Mouse (Mus musculus) intestine, embryonic 16.5 days (tissue): ENCODE data around the gene Dapk3. TPM values are rescaled to one million over a fixed set of nuclear protein-coding genes. Genes with fewer than 3 reads are reported as not detected.

Source experiments
- ATAC-seq: fragments of 200-750 bp; cut with Nextera tagmentation; 2 replicates; pipeline ENCODE4 v1.8.0; 2017; ENCODE audit warnings: moderate TSS enrichment, moderate library complexity
- H3K27ac ChIP-seq: fragments of 300-500 bp; sonication (generic); 2 replicates; pipeline ENCODE4 v1.5.1; 2014; ENCODE audit warnings: mild to moderate bottlenecking, low read length
- H3K27me3 ChIP-seq: fragments of 300-500 bp; sonication (generic); replicated peaks from 2 replicates; pipeline ENCODE4 v1.6.1; 2014; ENCODE audit warnings: low read length, control low read depth, mixed read lengths; ENCODE audit not compliant: control insufficient read depth, insufficient read depth
- H3K36me3 ChIP-seq: fragments of 300-500 bp; sonication (generic); 2 replicates; pipeline ENCODE4 v1.6.1; 2014; ENCODE audit warnings: low read length, control low read depth; ENCODE audit not compliant: control insufficient read depth, insufficient read depth
- H3K4me1 ChIP-seq: fragments of 300-500 bp; sonication (generic); 2 replicates; pipeline ENCODE4 v1.6.1; 2014; ENCODE audit warnings: low read length, control low read depth, mixed read lengths; ENCODE audit not compliant: control insufficient read depth, insufficient read depth
- H3K4me2 ChIP-seq: fragments of 300-500 bp; sonication (generic); 2 replicates; pipeline ENCODE4 v1.6.1; 2014; ENCODE audit warnings: low read depth, low read length, control low read depth
- H3K4me3 ChIP-seq: fragments of 300-500 bp; sonication (generic); 2 replicates; pipeline ENCODE4 v1.5.1; 2014; ENCODE audit warnings: mild to moderate bottlenecking, low read length
- H3K9ac ChIP-seq: fragments of 300-500 bp; sonication (generic); 2 replicates; pipeline ENCODE4 v1.6.1; 2014; ENCODE audit warnings: low read depth, low read length
- H3K9me3 ChIP-seq: fragments of 300-500 bp; sonication (generic); 2 replicates; pipeline ENCODE4 v1.6.1; 2016; ENCODE audit warnings: low read length, control low read depth; ENCODE audit not compliant: control insufficient read depth
- WGBS: fragments of 180-500 bp; shearing (Covaris S2); extraction: QIAGEN DNeasy Blood & Tissue Kit; methylation state at CpG from one replicate; pipeline ENCODE4 v1.1.7; 2014; 5-methylcytosine and 5-hydroxymethylcytosine counted together
- polyA plus RNA-seq: library from polyadenylated mRNA; unstranded; fragments of >200 nt; fragmentation: Nextera tagmentation; extraction: Ambion mirVana; gene quantifications from 2 replicates; pipeline ENCODE4 v1.2.1, GENCODE M21; 2015

Dapk3 gene
- polyA plus RNA-seq, 1 experiment from 2014 or later, result 15.4 TPM

DNA sequence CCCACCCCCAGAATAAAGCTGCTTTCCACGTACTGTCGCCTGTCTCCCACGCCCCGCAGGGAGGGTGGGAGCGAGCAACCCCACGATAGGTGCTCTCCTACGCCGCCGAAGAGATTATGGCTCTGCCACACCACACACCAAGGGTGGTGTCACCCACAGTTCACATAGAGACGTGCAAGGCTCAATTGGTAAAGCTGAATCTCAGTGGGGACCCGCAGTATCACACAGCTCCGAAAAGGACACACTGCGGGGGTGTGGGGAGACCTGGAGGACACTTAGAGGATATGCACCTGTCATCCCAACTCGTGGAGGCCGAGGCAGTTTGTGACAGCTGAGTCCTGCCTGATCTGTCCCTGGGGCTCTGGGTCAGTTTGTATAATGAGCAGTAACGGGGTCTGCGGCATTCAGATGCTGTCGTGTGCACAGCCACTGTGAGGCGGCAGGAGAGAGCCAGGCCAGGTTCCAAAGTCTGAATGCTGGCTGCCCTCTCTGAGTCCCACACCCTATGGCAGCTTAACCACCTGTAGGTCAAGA lies 10.2 kb downstream of the Dapk3 start:
- Histone ChIP-seq H3K27me3 (peaks cover 12% of the 10 kb centered on the region; the same call in 1 of the 2 replicates), H3K27ac (peak overlapping the region; percentile 96), H3K9me3 (no peaks in the 10 kb centered on the region), H3K4me2 (peak overlapping the region; percentile 98), H3K4me3 (peak overlapping the region; percentile 66), H3K9ac (peak overlapping the region; percentile 90), H3K4me1 (peaks cover 27% of the 10 kb centered on the region), H3K36me3 (peaks cover 15% of the 10 kb centered on the region)
- peak; percentile 27 for ATAC-seq
- WGBS, result 4% methylated on average over 19 of the region's 19 CpGs

DNA sequence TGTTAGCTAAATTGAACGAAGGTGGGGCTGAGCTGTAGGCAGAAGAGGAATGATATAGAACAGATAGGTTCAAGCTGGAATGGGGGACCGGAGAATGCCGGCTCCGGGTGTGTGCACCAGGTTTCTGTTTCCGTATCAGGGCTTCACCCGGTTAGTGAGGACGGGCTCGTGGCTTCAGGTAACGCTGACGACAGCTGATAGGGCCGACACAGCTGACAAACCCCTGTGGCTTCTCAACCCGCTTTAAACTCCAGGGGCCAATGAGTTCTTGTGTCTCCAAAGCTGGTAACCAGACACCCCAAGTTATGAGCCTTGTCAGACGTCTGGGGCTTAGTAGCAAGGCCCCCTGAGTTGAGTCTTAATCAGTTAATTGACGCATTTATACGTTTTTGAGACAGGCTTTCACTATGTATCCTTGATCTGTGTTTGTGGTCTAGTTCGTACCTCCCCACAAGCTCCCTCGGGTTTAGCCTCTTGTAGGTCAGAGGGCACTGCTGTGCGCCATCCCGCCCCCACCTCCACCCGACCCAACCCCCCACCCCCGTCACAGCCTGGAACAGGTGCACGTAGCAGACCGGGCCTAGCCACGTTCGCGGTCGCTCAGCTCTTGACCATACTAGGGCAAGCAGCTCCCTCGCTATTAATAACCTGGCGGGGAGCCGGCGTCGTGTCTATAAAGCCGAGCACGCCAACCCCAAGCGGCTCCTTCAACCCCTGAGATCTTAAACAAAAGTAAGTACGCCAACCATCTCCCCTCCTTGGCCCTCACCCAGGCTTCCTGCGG lies 11.4 kb downstream of the Dapk3 start:
- 9% methylated on average over 37 of the region's 37 CpGs for WGBS
- Histone ChIP-seq H3K9me3 (no peaks in the 10 kb centered on the region), H3K4me1 (peaks cover 27% of the 10 kb centered on the region), H3K36me3 (peaks cover 12% of the 10 kb centered on the region), H3K9ac (peak overlapping the region; percentile 54), H3K27ac (peak overlapping the region; percentile 75), H3K27me3 (peaks cover 12% of the 10 kb centered on the region; the same call in 1 of the 2 replicates), H3K4me2 (peak overlapping the region; percentile 30), H3K4me3 (peak overlapping the region; percentile 24)
- ATAC-seq, result no peak

DNA sequence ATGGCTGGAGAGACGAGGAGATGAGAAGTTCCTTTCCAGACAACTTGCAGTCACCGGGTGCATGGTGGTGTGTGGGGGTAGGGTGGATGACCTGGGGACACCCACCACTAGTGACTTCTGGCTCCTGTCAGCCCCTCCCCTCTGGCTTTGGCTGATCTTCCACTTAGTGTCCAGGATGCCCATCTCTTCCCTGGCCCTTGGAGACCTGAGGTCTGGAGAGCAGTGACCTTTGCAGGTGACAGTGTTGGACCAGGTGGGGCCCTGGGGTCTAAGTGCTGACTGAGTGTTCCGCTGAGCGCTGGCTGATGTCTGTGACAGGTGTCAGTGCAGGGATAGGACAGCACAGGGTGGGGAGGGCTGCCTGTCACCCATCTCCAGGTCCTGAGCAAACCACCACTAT lies 12.5 kb downstream of the Dapk3 start:
- peaks cover 12% of the 10 kb centered on the region; the same call in 1 of the 2 replicates for H3K27me3 ChIP-seq
- WGBS, result 68% methylated on average over 4 of the region's 4 CpGs
- ATAC-seq, result no peak
- peak overlapping the region; percentile 30 for H3K4me2 ChIP-seq
- peak overlapping the region; percentile 54; the same call in 1 of the 2 replicates for H3K9ac ChIP-seq
- H3K4me1 ChIP-seq, result peaks cover 27% of the 10 kb centered on the region
- peaks cover 6% of the 10 kb centered on the region for H3K36me3 ChIP-seq
- H3K27ac ChIP-seq, result peak overlapping the region; percentile 75; the same call in 1 of the 2 replicates
- peak overlapping the region; percentile 24 for H3K4me3 ChIP-seq
- no peaks in the 10 kb centered on the region for H3K9me3 ChIP-seq

DNA sequence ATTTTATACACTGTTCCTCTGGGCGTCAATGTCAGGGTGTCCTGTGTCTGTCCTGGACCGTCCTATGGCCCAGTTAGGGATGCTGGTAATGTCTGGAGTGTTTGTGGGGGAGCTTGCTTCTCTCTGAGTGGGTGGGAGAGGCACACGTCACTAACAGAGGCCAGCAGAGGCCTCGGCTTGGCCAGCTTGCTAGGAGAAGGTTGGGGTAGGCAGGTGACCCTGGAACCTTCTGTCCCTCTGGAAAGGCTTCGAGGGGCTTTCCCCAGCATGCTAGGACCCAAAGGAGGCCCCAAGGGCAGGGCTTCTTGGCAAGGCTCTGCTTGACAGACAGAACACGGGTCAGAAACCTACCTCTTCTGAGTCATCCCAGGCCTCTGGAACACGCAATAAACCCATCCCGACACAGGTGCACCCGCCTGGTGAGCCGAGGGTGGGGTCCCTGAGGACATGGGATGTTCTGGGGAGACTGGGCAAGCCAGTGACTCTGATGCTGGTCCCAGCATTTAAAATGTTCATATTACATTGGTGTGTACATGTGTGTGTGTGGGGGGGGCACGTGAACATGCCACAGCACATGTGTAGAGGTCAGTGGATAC lies 13.8 kb downstream of the Dapk3 start:
- WGBS, result 63% methylated on average over 11 of the region's 11 CpGs
- no peak overlapping the region for H3K27ac ChIP-seq
- H3K4me1 ChIP-seq, result peaks cover 27% of the 10 kb centered on the region

DNA sequence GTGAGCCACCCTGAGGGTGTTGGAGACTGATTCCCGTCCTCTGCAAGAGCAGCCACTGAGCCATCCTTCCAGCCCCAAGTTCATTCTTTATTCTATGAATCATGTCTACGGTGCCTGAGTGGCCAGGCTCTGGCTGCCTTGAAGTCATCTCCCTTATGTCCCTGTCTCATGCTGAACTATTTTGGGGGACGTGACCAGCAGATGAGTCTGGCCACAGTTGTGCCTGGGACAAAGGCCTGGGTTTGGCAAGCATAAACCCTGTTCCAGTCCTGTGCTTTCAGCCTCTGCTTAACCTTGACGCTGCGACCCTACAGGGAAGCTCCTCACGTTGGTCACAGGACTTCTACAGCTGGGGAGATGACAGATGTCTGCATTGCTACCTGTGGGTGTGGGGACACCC lies 14.5 kb downstream of the Dapk3 start:
- no peak for ATAC-seq
- 54% methylated on average over 6 of the region's 6 CpGs for WGBS

More for the DNA sequence above, 13.8 kb downstream of the Dapk3 start:
- H3K27me3 ChIP-seq, result peaks cover 12% of the 10 kb centered on the region; the same call in 1 of the 2 replicates
- no peaks in the 10 kb centered on the region for H3K36me3 ChIP-seq
- ATAC-seq, result no peak
- H3K9ac ChIP-seq, result no peak overlapping the region
- H3K4me3 ChIP-seq, result no peak overlapping the region
- H3K9me3 ChIP-seq, result no peaks in the 10 kb centered on the region
- H3K4me2 ChIP-seq, result no peak overlapping the region

DNA sequence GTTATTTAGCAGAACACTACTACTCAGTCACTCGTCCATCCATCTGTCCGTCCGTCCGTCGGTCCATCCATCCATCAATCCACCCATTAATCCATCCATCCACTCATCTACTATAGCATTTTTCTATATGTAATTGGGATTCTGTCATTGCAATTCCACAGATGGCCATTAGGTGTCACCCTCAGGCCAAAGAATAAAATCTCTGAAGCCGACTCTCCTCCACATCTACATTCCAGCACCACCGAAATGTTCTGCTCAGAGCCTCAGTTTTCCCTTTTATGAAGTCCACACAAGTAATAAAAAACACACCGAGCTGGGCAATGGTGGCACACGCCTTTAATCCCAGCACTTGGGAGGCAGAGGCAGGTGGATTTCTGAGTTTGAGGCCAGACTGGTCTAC lies 15.4 kb downstream of the Dapk3 start:
- Histone ChIP-seq H3K27me3 (peaks cover 9% of the 10 kb centered on the region; the same call in 1 of the 2 replicates), H3K4me3 (no peak overlapping the region), H3K4me1 (peaks cover 17% of the 10 kb centered on the region), H3K4me2 (no peak overlapping the region), H3K9ac (no peak overlapping the region), H3K27ac (no peak overlapping the region), H3K36me3 (no peaks in the 10 kb centered on the region), H3K9me3 (no peaks in the 10 kb centered on the region)
- ATAC-seq, result no peak
- 1% methylated on average over 9 of the region's 9 CpGs for WGBS

More for the DNA sequence above, 14.5 kb downstream of the Dapk3 start:
- Histone ChIP-seq H3K9ac (no peak overlapping the region), H3K4me1 (peaks cover 21% of the 10 kb centered on the region), H3K9me3 (no peaks in the 10 kb centered on the region), H3K27me3 (peaks cover 12% of the 10 kb centered on the region; the same call in 1 of the 2 replicates), H3K36me3 (no peaks in the 10 kb centered on the region), H3K27ac (no peak overlapping the region), H3K4me3 (no peak overlapping the region), H3K4me2 (no peak overlapping the region)

DNA sequence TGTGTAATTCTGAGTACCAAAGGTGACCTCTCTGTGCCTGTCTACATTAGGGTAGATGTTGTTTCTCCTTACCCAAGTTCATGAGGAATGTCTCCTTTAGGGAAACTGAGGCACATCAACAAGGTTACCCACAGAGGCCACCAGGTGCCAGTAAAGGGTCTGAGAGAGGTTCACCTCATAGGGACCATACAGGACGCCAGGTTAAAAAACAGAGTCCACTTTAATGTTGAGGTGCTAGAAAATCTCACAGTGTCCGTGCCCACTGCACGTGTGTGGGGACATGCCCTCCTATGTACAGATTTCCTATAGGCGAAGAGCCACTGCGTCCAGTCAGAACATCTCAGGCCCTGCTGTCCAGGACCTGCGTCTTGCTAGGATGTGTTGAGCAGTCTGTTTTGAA lies 16.2 kb downstream of the Dapk3 start:
- Histone ChIP-seq H3K27ac (no peak overlapping the region), H3K4me2 (no peak overlapping the region), H3K9me3 (no peaks in the 10 kb centered on the region), H3K9ac (no peak overlapping the region), H3K36me3 (no peaks in the 10 kb centered on the region), H3K27me3 (peaks cover 9% of the 10 kb centered on the region; the same call in 1 of the 2 replicates), H3K4me1 (peaks cover 14% of the 10 kb centered on the region), H3K4me3 (no peak overlapping the region)
- WGBS, result 84% methylated on average over 6 of the region's 6 CpGs
- no peak for ATAC-seq

DNA sequence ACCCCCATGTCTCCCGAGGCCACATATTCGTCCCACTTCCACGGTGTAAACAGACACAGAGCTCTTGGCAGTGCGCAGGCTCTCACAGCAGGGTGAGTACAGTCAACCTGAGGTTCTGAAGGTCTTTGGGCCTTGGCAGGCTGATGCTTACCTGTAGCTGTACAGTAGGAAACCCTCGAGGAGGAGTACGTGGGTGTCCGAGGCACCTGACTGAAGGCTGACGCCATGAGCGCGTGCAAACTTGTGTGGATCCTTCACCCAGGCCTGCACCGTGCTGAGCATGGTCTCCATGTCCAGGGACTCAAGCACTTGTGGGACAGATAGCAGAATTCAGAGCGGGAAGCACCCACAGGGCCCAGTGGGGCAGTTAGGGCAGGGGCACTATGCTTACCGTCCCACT lies 17.3 kb downstream of the Dapk3 start:
- H3K9me3 ChIP-seq, result no peaks in the 10 kb centered on the region
- no peak overlapping the region for H3K27ac ChIP-seq
- H3K9ac ChIP-seq, result no peak overlapping the region
- WGBS, result 80% methylated on average over 13 of the region's 13 CpGs
- no peak overlapping the region for H3K4me3 ChIP-seq
- H3K36me3 ChIP-seq, result no peaks in the 10 kb centered on the region
- ATAC-seq, result no peak
- H3K4me1 ChIP-seq, result peaks cover 7% of the 10 kb centered on the region
- H3K4me2 ChIP-seq, result no peak overlapping the region
- peaks cover 2% of the 10 kb centered on the region; the same call in 1 of the 2 replicates for H3K27me3 ChIP-seq

DNA sequence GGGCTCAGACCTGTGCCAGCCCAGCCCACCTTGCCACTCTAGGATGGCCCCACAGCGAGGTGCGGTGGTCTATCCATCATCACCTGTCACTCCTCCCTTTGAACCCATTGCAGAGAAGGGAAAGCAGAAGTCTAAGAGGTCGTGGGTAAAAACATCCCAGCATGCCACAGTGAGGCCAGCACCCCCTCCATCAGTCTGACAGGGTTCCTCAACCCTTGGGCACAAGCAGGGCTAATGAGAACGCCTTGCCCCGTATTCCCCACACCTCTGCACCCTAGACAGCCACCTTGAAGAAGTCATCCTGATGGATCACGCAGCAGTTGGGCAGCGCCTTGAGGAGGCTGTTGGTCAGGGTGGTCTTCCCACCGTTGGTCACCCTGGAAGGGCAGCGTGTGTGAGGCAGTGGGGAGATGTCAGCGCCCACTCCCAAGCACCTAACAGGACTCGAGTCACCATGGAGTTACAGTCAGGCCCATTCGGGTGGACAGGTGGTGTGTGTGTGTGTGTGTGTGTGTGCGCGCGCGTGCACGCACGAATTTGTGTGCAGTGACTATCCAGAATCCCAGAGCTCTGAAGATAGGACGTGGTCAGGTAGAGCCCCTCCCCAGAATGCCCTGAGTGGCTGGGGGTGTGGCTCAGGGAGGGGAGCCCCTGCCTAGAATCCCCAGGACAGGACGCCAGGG lies 17.9 kb downstream of the Dapk3 start:
- Histone ChIP-seq H3K27ac (no peak overlapping the region), H3K4me2 (no peak overlapping the region), H3K36me3 (no peaks in the 10 kb centered on the region), H3K27me3 (no peaks in the 10 kb centered on the region), H3K4me1 (peaks cover 5% of the 10 kb centered on the region), H3K4me3 (no peak overlapping the region), H3K9me3 (no peaks in the 10 kb centered on the region), H3K9ac (no peak overlapping the region)
- ATAC-seq, result no peak
- WGBS, result 76% methylated on average over 20 of the region's 20 CpGs
